Mouse (Mus musculus) myocyte (in vitro differentiated cells): ENCODE results near the gene Pld1. TPM values are rescaled to one million over a fixed set of nuclear protein-coding genes. Genes with fewer than 3 reads are reported as not detected.

ENCODE experiments used
- H3K27me3 ChIP-seq: one replicate; pipeline ENCODE4 v1.6.1; 2011; ENCODE audit not compliant: control insufficient read depth, insufficient read depth, insufficient read length
- H3K36me3 ChIP-seq: one replicate; pipeline ENCODE4 v1.6.1; 2011; ENCODE audit not compliant: control insufficient read depth, insufficient read depth
- H3K4me2 ChIP-seq: one replicate; pipeline ENCODE4 v1.6.1; 2011; ENCODE audit warnings: low read depth, control low read depth
- H3K4me3 ChIP-seq: one replicate; pipeline ENCODE4 v1.5.1; 2011; ENCODE audit warnings: mild to moderate bottlenecking, control low read depth, moderate library complexity
- H3K79me2 ChIP-seq: one replicate; pipeline ENCODE4 v1.6.1; 2011; ENCODE audit not compliant: control insufficient read depth, insufficient read depth
- H3ac ChIP-seq: one replicate; pipeline ENCODE4 v1.6.1; 2011; ENCODE audit not compliant: control insufficient read depth, insufficient read length
- CEBPB ChIP-seq: IDR thresholded peaks from 2 replicates; pipeline ENCODE4 v1.6.1; 2011; ENCODE audit warnings: mild to moderate bottlenecking, moderate library complexity; ENCODE audit not compliant: poor library complexity, insufficient read depth, severe bottlenecking
- E2F4 ChIP-seq: IDR thresholded peaks from one replicate; pipeline ENCODE4 v1.6.1; 2011; ENCODE audit warnings: mild to moderate bottlenecking, control low read depth, moderate library complexity; ENCODE audit not compliant: insufficient read depth
- MAX ChIP-seq: IDR thresholded peaks from one replicate; pipeline ENCODE4 v1.6.1; 2011; ENCODE audit warnings: low read depth, mild to moderate bottlenecking, control low read depth
- MYOD1 ChIP-seq, 3 experiments: IDR thresholded peaks; one replicate each; pipeline ENCODE4 v1.6.1; 2011; ENCODE audit warnings: control low read depth in 2 of 3, low read depth in 2 of 3, mild to moderate bottlenecking in 2 of 3, moderate library complexity in 1 of 3; ENCODE audit not compliant: insufficient read length in 2 of 3, control insufficient read depth in 1 of 3
- MYOG ChIP-seq, 3 experiments: IDR thresholded peaks; one replicate each; pipeline ENCODE4 v1.6.1; 2011; ENCODE audit warnings: control low read depth in 2 of 3, low read depth in 2 of 3, mild to moderate bottlenecking in 2 of 3; ENCODE audit not compliant: insufficient read length in 2 of 3, control insufficient read depth in 1 of 3, insufficient read depth in 1 of 3
- POLR2A ChIP-seq: IDR thresholded peaks from one replicate; pipeline ENCODE4 v1.6.1; 2011; ENCODE audit warnings: low read depth, mild to moderate bottlenecking, control low read depth, moderate library complexity; ENCODE audit not compliant: insufficient read length
- POLR2AphosphoS2 ChIP-seq: IDR thresholded peaks from one replicate; pipeline ENCODE4 v1.6.1; 2011; ENCODE audit warnings: low read depth, control low read depth; ENCODE audit not compliant: insufficient read length
- REST ChIP-seq: IDR thresholded peaks from one replicate; pipeline ENCODE4 v1.6.1; 2011; ENCODE audit warnings: mild to moderate bottlenecking, control low read depth, moderate library complexity; ENCODE audit not compliant: insufficient read depth, insufficient read length
- SRF ChIP-seq: IDR thresholded peaks from one replicate; pipeline ENCODE4 v1.6.1; 2011; ENCODE audit warnings: low read depth; ENCODE audit not compliant: control insufficient read depth, insufficient read length
- TCF12 ChIP-seq: IDR thresholded peaks from one replicate; pipeline ENCODE4 v1.6.1; 2011; ENCODE audit warnings: mild to moderate bottlenecking, control low read depth; ENCODE audit not compliant: poor library complexity, insufficient read depth, severe bottlenecking
- TCF3 ChIP-seq: IDR thresholded peaks from one replicate; pipeline ENCODE4 v1.6.1; 2011; ENCODE audit warnings: low read depth, control low read depth; ENCODE audit not compliant: insufficient read length
- USF1 ChIP-seq: IDR thresholded peaks from one replicate; pipeline ENCODE4 v1.6.1; 2011; ENCODE audit warnings: low read depth, mild to moderate bottlenecking, control low read depth, moderate library complexity
- polyA plus RNA-seq: library from polyadenylated mRNA; unstranded; fragments of >200 nt; fragmentation: generic; extraction: Trizol; gene quantifications from one replicate; pipeline ENCODE4 v1.2.1, GENCODE M21; 2012; ENCODE audit warnings: missing spikeins

Gene Pld1
- polyA plus RNA-seq, 1 experiment: 6.5 TPM

- no peak for TF ChIP-seq POLR2A
- TF ChIP-seq CEBPB: no peak
- no peak for TF ChIP-seq SRF
- TF ChIP-seq POLR2AphosphoS2: no peak
- no peak for TF ChIP-seq MYOD1 (IDR thresholded peaks at IDR 0.05; ENCODE audit: control insufficient read depth in 1 of 3, insufficient read length in 2 of 3, low read depth in 2 of 3)
- Histone ChIP-seq H3K4me3 (no peak overlapping the region), H3ac (no peak overlapping the region)
These were observed 101.3 kb downstream of the Pld1 start for GRCm38 (mm10) chr3:28039760-28040159.

DNA sequence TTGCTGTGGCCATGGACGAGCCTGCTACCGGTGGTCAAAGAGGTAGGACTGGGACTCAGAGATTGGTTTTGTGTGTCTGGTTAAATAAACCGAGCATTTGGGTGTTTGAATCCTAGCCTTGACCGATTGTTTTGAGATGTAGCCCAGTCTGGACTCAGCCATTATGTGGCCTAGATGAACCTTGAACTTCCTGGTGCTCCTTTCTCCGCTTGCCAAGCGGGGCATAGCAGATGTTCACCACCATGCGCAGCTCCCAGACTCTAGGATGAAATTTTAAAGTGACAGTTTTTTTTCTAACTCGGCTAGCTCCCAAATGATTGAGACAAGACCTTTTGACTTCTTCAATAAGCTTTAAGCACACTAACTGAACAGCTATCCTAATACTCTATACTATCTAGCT, 102.7 kb downstream of the Pld1 start:
- Histone ChIP-seq H3K4me2 (no peak overlapping the region), H3K27me3 (no peaks in the 10 kb centered on the region), H3K4me3 (no peak overlapping the region), H3K36me3 (no peaks in the 10 kb centered on the region), H3ac (no peak overlapping the region), H3K79me2 (no peaks in the 10 kb centered on the region)
- TF ChIP-seq POLR2AphosphoS2 (no peak), MYOG (IDR thresholded peaks at IDR 0.05; ENCODE audit: control insufficient read depth in 1 of 3, insufficient read depth in 1 of 3, insufficient read length in 2 of 3, low read depth in 2 of 3) (no peak), SRF (no peak), MAX (no peak)

More at GRCm38 (mm10) chr3:28039760-28040159, 101.3 kb downstream of the Pld1 start:
- H3K4me2 ChIP-seq: no peak overlapping the region
- no peaks in the 10 kb centered on the region for H3K79me2 ChIP-seq
- no peaks in the 10 kb centered on the region for H3K27me3 ChIP-seq
- no peaks in the 10 kb centered on the region for H3K36me3 ChIP-seq

DNA sequence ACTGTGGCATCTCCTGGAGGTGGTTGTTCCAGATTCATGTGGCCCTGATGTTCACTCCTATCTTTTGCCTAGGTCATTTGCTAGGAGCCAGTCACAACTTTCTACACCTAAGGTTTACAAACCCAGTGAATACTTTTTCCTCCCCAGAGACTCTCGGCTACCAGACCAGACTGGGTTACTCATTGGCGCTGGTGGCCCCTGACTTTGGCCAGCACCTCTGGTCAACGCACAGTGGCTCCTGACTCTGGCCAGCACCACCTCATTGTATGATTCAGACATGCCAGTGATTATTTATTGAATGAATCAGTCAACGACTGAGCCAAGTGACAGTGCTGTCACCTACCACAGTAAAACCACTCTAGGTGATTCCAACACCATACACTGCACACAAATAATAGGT, 103.9 kb downstream of the Pld1 start:
- no peak for TF ChIP-seq MYOG (IDR thresholded peaks at IDR 0.05; ENCODE audit: control insufficient read depth in 1 of 3, insufficient read depth in 1 of 3, insufficient read length in 2 of 3, low read depth in 2 of 3)
- TF ChIP-seq SRF: no peak
- no peak for TF ChIP-seq TCF3
- no peak for TF ChIP-seq MAX
- TF ChIP-seq TCF12: no peak
- no peak for TF ChIP-seq REST
- no peak for TF ChIP-seq E2F4
- TF ChIP-seq MYOD1 (IDR thresholded peaks at IDR 0.05; ENCODE audit: control insufficient read depth in 1 of 3, insufficient read length in 2 of 3, low read depth in 2 of 3): no peak
- no peak for TF ChIP-seq POLR2AphosphoS2
- TF ChIP-seq USF1: no peak
- no peak for TF ChIP-seq CEBPB
- no peak for TF ChIP-seq POLR2A
- no peaks in the 10 kb centered on the region for H3K27me3 ChIP-seq
- H3K79me2 ChIP-seq: no peaks in the 10 kb centered on the region
- no peaks in the 10 kb centered on the region for H3K36me3 ChIP-seq
- no peak overlapping the region for H3K4me2 ChIP-seq
- no peak overlapping the region for H3ac ChIP-seq
- H3K4me3 ChIP-seq: no peak overlapping the region

GRCm38 (mm10) chr3:28047599-28047998, 109.1 kb downstream of the Pld1 start:
- Histone ChIP-seq H3K36me3 (no peaks in the 10 kb centered on the region), H3K27me3 (no peaks in the 10 kb centered on the region), H3ac (no peak overlapping the region), H3K4me2 (no peak overlapping the region), H3K79me2 (no peaks in the 10 kb centered on the region), H3K4me3 (no peak overlapping the region)
- no peak for TF ChIP-seq POLR2A
- no peak for TF ChIP-seq MYOG (IDR thresholded peaks at IDR 0.05; ENCODE audit: control insufficient read depth in 1 of 3, insufficient read depth in 1 of 3, insufficient read length in 2 of 3, low read depth in 2 of 3)
- no peak for TF ChIP-seq MAX
- no peak for TF ChIP-seq E2F4
- TF ChIP-seq CEBPB: no peak
- TF ChIP-seq USF1: no peak

GRCm38 (mm10) chr3:28049526-28049925, 111.0 kb downstream of the Pld1 start:
- TF ChIP-seq MYOG (IDR thresholded peaks at IDR 0.05; ENCODE audit: control insufficient read depth in 1 of 3, insufficient read depth in 1 of 3, insufficient read length in 2 of 3, low read depth in 2 of 3) (no peak), SRF (no peak), E2F4 (no peak), TCF12 (no peak), MAX (no peak), REST (no peak), CEBPB (no peak), POLR2A (no peak), POLR2AphosphoS2 (no peak), TCF3 (no peak), USF1 (no peak), MYOD1 (IDR thresholded peaks at IDR 0.05; ENCODE audit: control insufficient read depth in 1 of 3, insufficient read length in 2 of 3, low read depth in 2 of 3) (no peak)
- H3K4me3 ChIP-seq: no peak overlapping the region
- H3K36me3 ChIP-seq: no peaks in the 10 kb centered on the region
- no peak overlapping the region for H3K4me2 ChIP-seq
- H3ac ChIP-seq: no peak overlapping the region
- H3K27me3 ChIP-seq: no peaks in the 10 kb centered on the region
- no peaks in the 10 kb centered on the region for H3K79me2 ChIP-seq
